Mouse (Mus musculus) neural tube, embryonic 14.5 days (tissue): Measurements from ENCODE around the gene Cldn10. TPM values are rescaled to one million over a fixed set of nuclear protein-coding genes. Genes with fewer than 3 reads are reported as not detected.

Experiments
- ATAC-seq: fragments of 200-750 bp; cut with Nextera tagmentation; 2 replicates; pipeline ENCODE4 v1.8.0; 2017; ENCODE audit warnings: low read depth, mild to moderate bottlenecking, moderate TSS enrichment, moderate library complexity
- H3K27ac ChIP-seq: fragments of 300-500 bp; sonication (generic); 2 replicates; pipeline ENCODE4 v1.5.1; 2014; ENCODE audit warnings: low read depth, mild to moderate bottlenecking, control low read depth, low read length, moderate library complexity, mixed read lengths
- H3K27me3 ChIP-seq: fragments of 300-500 bp; sonication (generic); 2 replicates; pipeline ENCODE4 v1.6.1; 2014; ENCODE audit warnings: low read length; ENCODE audit not compliant: control insufficient read depth, insufficient read depth
- H3K36me3 ChIP-seq: fragments of 300-500 bp; sonication (generic); 2 replicates; pipeline ENCODE4 v1.6.1; 2014; ENCODE audit warnings: low read length, mixed read lengths; ENCODE audit not compliant: control insufficient read depth, insufficient read depth
- H3K4me1 ChIP-seq: fragments of 300-500 bp; sonication (generic); 2 replicates; pipeline ENCODE4 v1.6.1; 2014; ENCODE audit warnings: low read length; ENCODE audit not compliant: control insufficient read depth, insufficient read depth
- H3K4me2 ChIP-seq: fragments of 300-500 bp; sonication (generic); 2 replicates; pipeline ENCODE4 v1.6.1; 2014; ENCODE audit warnings: mild to moderate bottlenecking, low read depth, low read length, control low read depth
- H3K4me3 ChIP-seq: fragments of 300-500 bp; sonication (generic); 2 replicates; pipeline ENCODE4 v1.5.1; 2014; ENCODE audit warnings: low read depth, low read length, control low read depth, mixed read lengths
- H3K9ac ChIP-seq: fragments of 300-500 bp; sonication (generic); replicated peaks from 2 replicates; pipeline ENCODE4 v1.6.1; 2014; ENCODE audit warnings: low read depth, mild to moderate bottlenecking, control low read depth, low read length, mixed read lengths
- H3K9me3 ChIP-seq: fragments of 300-500 bp; sonication (generic); 2 replicates; pipeline ENCODE4 v1.6.1; 2016; ENCODE audit warnings: low read length; ENCODE audit not compliant: control insufficient read depth
- WGBS: fragments of 180-500 bp; shearing (Covaris S2); extraction: QIAGEN DNeasy Blood & Tissue Kit; methylation state at CpG from one replicate; pipeline ENCODE4 v1.1.7; 2014; 5-methylcytosine and 5-hydroxymethylcytosine counted together
- polyA plus RNA-seq: library from polyadenylated mRNA; unstranded; fragments of >200 nt; fragmentation: Nextera tagmentation; extraction: Ambion mirVana; gene quantifications from 2 replicates; pipeline ENCODE4 v1.2.1, GENCODE M21; 2014

The Cldn10 gene
- polyA plus RNA-seq, result 1.2 and 1.7 TPM in 2 replicates

DNA sequence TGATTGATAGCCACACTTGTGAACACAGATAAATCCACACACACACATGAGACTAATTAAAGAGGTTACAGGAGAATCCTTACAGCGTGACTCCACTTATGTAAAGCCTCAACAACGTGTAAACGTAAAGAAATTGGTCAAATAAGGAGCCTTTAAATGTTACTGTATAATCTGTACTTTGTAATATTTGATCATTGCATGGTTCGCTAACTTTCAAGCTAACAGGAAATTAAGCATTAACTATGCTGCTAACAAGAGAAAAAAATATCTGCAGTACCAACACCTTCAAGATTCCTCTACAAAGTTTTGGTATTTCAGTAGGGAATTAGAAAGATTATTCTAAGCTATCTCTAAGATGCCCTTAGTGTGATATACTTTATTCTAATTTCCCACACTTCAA lies at the start of gene Cldn10:
Gene Cldn10 (plus strand): TSS at position 288 of the 400 bp plus-strand sequence.
- Histone ChIP-seq H3K4me2 (no peak within 1 kb of the TSS), H3K9ac (no peak within 1 kb of the TSS), H3K27me3 (no peaks in the 10 kb centered on the region), H3K9me3 (no peaks in the 10 kb centered on the region), H3K4me3 (no peak within 1 kb of the TSS), H3K4me1 (no peaks in the 10 kb centered on the region), H3K36me3 (no peaks in the 10 kb centered on the region), H3K27ac (no peak within 1 kb of the TSS)
- no peak for ATAC-seq
- 78% methylated on average over 4 of the region's 4 CpGs for WGBS

DNA sequence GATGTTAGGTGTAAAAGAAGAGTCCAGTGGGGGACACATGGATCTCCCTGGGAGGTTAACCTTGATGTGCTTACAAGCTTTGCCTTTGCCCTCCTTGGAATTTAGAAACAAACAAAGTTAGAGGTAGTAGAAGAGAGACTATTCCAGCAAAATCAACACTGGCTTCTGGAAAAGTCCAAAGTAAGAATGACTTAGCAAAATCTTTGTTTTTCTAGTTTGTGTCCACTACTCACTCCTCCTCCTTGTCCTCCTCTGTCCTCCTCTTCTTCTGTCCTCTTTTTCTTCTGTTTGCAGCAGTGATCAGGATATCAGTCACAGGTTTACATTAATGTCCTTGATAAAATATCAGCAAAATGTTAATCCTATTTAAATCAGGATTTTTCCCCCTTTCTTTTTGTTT lies 45.9 kb upstream of the Cldn10 start:
- Histone ChIP-seq H3K27me3 (no peaks in the 10 kb centered on the region), H3K9ac (no peak overlapping the region), H3K36me3 (no peaks in the 10 kb centered on the region), H3K4me3 (no peak overlapping the region), H3K27ac (no peak overlapping the region), H3K9me3 (0 out of 2 replicates have a peak, but pooled peaks cover 4% of the 10 kb centered on the region), H3K4me1 (no peaks in the 10 kb centered on the region), H3K4me2 (no peak overlapping the region)
- no peak for ATAC-seq

DNA sequence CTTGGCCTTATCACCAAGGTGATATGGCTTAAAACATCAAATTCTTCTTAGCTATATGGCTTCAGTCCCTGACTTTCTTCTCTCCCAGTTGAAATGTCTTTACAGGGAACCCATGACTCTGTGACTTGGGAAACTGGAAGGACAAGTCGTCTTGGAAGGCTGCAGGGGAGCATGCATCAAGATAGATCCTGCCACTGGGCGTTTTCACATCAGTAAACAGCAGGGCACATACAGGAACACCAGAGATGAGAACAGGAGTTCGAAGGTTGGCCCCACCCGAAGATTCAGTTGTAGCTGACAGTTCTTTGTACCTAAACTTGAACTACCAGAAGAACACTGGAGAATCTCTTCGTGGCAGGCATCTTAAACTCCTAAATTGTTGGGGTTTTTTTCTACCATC lies 44.8 kb upstream of the Cldn10 start:
- no peak for ATAC-seq

DNA sequence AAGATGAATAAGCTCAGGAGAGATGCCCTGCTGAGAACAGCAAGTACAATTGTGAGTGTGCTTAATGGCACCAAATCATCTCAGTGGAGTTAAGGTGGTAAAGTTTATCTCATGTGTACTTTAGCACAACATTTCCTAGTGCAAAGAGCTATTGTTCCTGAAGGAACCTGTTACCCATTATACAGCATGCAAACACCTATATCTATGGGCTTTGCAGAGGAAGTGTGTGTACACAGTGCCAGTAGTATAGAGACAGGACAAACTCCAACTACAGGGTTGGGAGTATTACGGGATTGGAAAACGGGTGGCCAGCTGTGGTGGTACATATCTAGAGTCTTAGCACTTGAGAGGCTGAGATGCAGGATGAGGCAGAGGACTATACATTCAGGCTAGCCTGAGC lies 38.6 kb upstream of the Cldn10 start:
- 91% methylated on average over 2 of the region's 2 CpGs for WGBS
- no peak overlapping the region for H3K4me2 ChIP-seq
- H3K27me3 ChIP-seq, result no peaks in the 10 kb centered on the region
- H3K36me3 ChIP-seq, result no peaks in the 10 kb centered on the region
- H3K4me1 ChIP-seq, result no peaks in the 10 kb centered on the region
- no peak overlapping the region for H3K27ac ChIP-seq
- no peak overlapping the region for H3K4me3 ChIP-seq
- no peak overlapping the region for H3K9ac ChIP-seq
- no peak for ATAC-seq
- no peaks in the 10 kb centered on the region for H3K9me3 ChIP-seq

More for the DNA sequence above, 44.8 kb upstream of the Cldn10 start:
- 0 out of 2 replicates have a peak, but pooled peaks cover 4% of the 10 kb centered on the region for H3K9me3 ChIP-seq
- H3K27ac ChIP-seq, result no peak overlapping the region
- H3K4me2 ChIP-seq, result no peak overlapping the region
- H3K27me3 ChIP-seq, result no peaks in the 10 kb centered on the region
- no peak overlapping the region for H3K9ac ChIP-seq
- no peak overlapping the region for H3K4me3 ChIP-seq
- 87% methylated on average over 5 of the region's 5 CpGs for WGBS
- no peaks in the 10 kb centered on the region for H3K36me3 ChIP-seq
- no peaks in the 10 kb centered on the region for H3K4me1 ChIP-seq

DNA sequence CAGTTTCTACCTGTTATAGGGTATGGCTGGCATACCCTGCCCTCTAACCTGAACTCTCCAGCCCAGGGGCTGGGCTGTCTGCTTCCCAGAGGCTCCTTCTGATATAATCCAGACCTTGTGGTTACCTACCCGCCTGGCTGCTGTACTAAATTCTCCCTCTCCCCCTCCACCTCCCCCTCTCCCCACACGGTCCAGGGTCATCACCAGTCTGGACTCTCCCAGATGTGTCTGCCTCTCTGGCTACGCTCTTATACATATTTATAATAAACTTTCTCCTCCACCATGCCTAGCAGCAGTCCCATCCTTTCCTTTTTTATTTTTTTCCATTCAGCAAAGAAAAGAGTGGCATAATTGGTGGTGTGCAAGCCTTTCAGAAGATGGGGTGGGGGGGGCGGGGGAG lies 38.0 kb upstream of the Cldn10 start:
- Histone ChIP-seq H3K4me2 (no peak overlapping the region), H3K27me3 (no peaks in the 10 kb centered on the region), H3K4me3 (no peak overlapping the region), H3K36me3 (no peaks in the 10 kb centered on the region), H3K27ac (no peak overlapping the region), H3K9me3 (no peaks in the 10 kb centered on the region), H3K9ac (no peak overlapping the region), H3K4me1 (no peaks in the 10 kb centered on the region)
- no peak for ATAC-seq
- WGBS, result 43% methylated on average over 4 of the region's 4 CpGs

DNA sequence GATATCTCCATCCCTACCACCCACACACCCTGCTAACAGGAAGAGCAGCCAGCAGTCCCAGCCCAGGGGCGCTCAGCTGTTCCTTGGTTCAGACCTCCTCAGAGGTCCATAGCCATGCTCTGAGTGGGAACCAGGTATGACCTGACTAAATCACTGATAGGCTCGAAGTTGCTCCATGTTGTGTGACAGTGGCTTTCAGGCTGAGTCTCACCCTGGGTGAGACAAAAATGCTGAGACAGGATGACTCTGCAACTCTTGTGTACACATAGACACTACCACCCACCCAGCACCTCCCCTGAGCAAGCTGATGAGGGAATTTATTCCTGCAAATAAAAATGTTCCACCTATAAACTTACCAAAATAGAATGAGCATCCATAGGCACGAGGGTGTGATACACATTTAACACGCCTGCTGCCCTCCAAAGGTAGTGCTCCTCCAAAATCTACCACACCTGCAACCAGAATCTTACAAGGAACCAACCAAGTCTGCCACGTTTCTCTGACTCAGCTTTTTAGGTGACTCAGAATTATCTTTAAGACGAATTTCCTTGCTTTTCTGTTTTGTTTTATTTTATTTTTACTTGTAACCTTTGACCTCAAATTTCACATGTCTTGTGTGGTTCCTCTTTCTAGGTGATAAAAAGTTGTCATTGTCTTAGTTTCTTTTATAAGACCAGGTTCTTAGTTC lies 37.1 kb upstream of the Cldn10 start:
- Histone ChIP-seq H3K4me1 (no peaks in the 10 kb centered on the region), H3K9me3 (no peaks in the 10 kb centered on the region), H3K27me3 (no peaks in the 10 kb centered on the region), H3K9ac (no peak overlapping the region), H3K4me3 (no peak overlapping the region), H3K4me2 (no peak overlapping the region), H3K27ac (no peak overlapping the region), H3K36me3 (no peaks in the 10 kb centered on the region)
- ATAC-seq, result no peak
- 87% methylated on average over 6 of the region's 6 CpGs for WGBS

DNA sequence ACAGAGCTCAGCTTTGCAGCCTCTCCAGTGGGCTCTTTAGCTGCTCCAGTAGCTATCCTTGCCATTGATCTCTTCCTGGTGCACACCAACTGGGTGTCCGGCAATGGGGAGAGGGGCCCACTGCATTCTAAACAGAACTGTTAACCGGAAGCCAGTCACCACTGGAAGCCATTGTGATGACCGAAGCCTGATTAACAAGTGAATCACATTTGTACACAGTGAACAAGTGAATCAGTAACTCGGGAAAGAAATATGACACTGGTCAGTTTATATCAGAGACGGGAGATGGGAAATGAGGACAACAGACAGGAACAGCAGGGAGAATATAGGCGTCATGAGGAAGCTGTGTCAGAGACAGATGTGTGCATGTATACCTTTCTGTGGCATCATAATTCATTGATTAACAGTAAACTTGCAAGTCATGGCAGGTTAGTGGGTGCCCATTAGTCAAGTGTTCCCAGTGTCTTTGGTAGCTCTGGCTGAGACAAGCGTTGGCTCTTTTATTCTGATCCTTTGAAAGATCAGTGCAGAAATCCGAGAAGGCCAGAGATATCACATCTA lies 36.4 kb upstream of the Cldn10 start:
- Histone ChIP-seq H3K4me2 (no peak overlapping the region), H3K27ac (no peak overlapping the region), H3K4me3 (no peak overlapping the region), H3K36me3 (no peaks in the 10 kb centered on the region), H3K4me1 (no peaks in the 10 kb centered on the region), H3K9ac (no peak overlapping the region), H3K9me3 (no peaks in the 10 kb centered on the region), H3K27me3 (no peaks in the 10 kb centered on the region)
- WGBS, result 62% methylated on average over 8 of the region's 8 CpGs
- no peak for ATAC-seq

DNA sequence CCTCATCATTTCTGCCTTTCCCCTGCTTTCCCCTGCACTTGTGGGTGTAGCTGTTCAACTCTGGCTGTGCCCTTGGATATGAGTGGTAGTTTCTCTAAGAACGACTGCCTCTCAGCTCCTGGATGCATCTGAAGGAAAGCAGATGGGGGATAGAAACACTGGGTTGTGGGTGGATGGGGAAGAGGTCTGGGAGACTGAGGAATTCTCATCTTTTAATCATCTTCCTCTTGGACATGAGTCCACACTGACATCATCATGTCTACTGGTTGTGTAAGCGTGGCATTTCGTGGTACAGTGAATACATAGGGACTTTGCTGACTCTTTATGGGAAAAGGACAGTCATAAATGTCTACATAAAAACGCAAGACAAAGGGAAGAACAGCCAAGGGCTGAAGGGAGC lies 31.7 kb upstream of the Cldn10 start:
- no peak overlapping the region for H3K27ac ChIP-seq
- WGBS, result 80% methylated on average over 4 of the region's 4 CpGs

DNA sequence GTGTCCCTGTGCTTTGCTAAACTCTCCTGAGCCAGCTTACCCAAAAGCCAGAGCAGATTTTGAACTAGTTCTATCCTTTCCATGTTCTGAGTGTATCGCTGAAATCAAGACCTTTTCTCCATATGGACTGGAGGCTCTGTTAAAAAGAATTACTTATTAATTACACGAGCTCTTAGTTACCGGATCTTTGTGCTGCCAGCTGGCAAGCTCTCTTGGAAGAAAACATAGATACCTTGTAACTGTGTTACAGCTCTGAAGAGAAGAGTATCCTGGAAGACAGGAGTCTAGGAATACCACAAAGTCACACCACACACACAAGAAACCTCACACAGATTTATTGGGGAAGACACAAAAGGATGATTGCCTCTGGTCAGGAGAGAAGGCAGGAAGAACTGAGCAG lies 31.1 kb upstream of the Cldn10 start:
- no peaks in the 10 kb centered on the region for H3K36me3 ChIP-seq
- H3K9me3 ChIP-seq, result no peaks in the 10 kb centered on the region
- H3K27me3 ChIP-seq, result no peaks in the 10 kb centered on the region
- H3K4me3 ChIP-seq, result no peak overlapping the region
- H3K4me2 ChIP-seq, result no peak overlapping the region
- H3K27ac ChIP-seq, result no peak overlapping the region
- H3K9ac ChIP-seq, result no peak overlapping the region
- WGBS, result 79% methylated on average over 3 of the region's 3 CpGs
- ATAC-seq, result no peak
- H3K4me1 ChIP-seq, result no peaks in the 10 kb centered on the region

More for the DNA sequence above, 31.7 kb upstream of the Cldn10 start:
- Histone ChIP-seq H3K4me3 (no peak overlapping the region), H3K9ac (no peak overlapping the region), H3K27me3 (no peaks in the 10 kb centered on the region), H3K36me3 (no peaks in the 10 kb centered on the region), H3K4me1 (no peaks in the 10 kb centered on the region), H3K9me3 (no peaks in the 10 kb centered on the region), H3K4me2 (no peak overlapping the region)
- no peak for ATAC-seq
